ENCODE assay signal across 1 mouse cellular context in genomic region chr4:41740380-41741157, GRCm38 (mm10).
TF ChIP-seq lines count a peak whose summit lies in the region.

No protein-coding gene starts in this region.

TF ChIP-seq in ES-E14, 5 proteins besides CTCF, POLR2A, EP300 and RAD21:
- TF ChIP-seq ZC3H11A (IDR thresholded peaks at IDR 0.05; ENCODE audit: borderline replicate concordance, low read depth, low read length): no peak
- no peak for TF ChIP-seq ZNF384 (IDR thresholded peaks at IDR 0.05; ENCODE audit: low read depth, low read length)
- no peak for TF ChIP-seq CHD2 (IDR thresholded peaks at IDR 0.05; ENCODE audit: low read depth, low read length)
- no peak for TF ChIP-seq MAFK (IDR thresholded peaks at IDR 0.05; ENCODE audit: insufficient read depth, low read depth, low read length)
- no peak for TF ChIP-seq HCFC1 (IDR thresholded peaks at IDR 0.05; ENCODE audit: borderline replicate concordance, insufficient read depth, low read length)
